Mouse (Mus musculus) ES-Bruce4 (cell line): ENCODE results near the gene Gm1113. TPM values are rescaled to one million over a fixed set of nuclear protein-coding genes. Genes with fewer than 3 reads are reported as not detected.

ENCODE experiments used
- H3K27ac ChIP-seq: 2 replicates; pipeline ENCODE4 v1.5.1; 2012; ENCODE audit warnings: low read length, inconsistent platforms; ENCODE audit not compliant: insufficient read depth
- H3K27me3 ChIP-seq: 2 replicates; pipeline ENCODE4 v1.6.1; 2012; ENCODE audit warnings: mild to moderate bottlenecking, low read length, inconsistent platforms; ENCODE audit not compliant: control insufficient read depth, poor library complexity, insufficient read depth, severe bottlenecking
- H3K36me3 ChIP-seq: 2 replicates; pipeline ENCODE4 v1.6.1; 2012; ENCODE audit warnings: inconsistent platforms, mild to moderate bottlenecking, low read length, moderate library complexity; ENCODE audit not compliant: control insufficient read depth, poor library complexity, insufficient read depth, severe bottlenecking
- H3K4me1 ChIP-seq: one replicate; pipeline ENCODE4 v1.8.1; 2011; ENCODE audit warnings: low read length; ENCODE audit not compliant: control insufficient read depth, insufficient read depth
- H3K4me3 ChIP-seq: 2 replicates; pipeline ENCODE4 v1.5.1; 2011; ENCODE audit warnings: low read depth, mild to moderate bottlenecking, low read length
- H3K9ac ChIP-seq: 2 replicates; pipeline ENCODE4 v1.6.1; 2012; ENCODE audit warnings: low read depth, mild to moderate bottlenecking, inconsistent platforms; ENCODE audit not compliant: poor library complexity, severe bottlenecking
- H3K9me3 ChIP-seq: replicated peaks from 2 replicates; pipeline ENCODE4 v1.6.1; 2012; ENCODE audit warnings: mild to moderate bottlenecking, low read length, inconsistent platforms; ENCODE audit not compliant: control insufficient read depth, poor library complexity, insufficient read depth, severe bottlenecking
- CTCF ChIP-seq: IDR thresholded peaks from one replicate; pipeline ENCODE4 v1.8.1; 2011; ENCODE audit warnings: low read depth, low read length
- EP300 ChIP-seq: IDR thresholded peaks from 2 replicates; pipeline ENCODE4 v1.6.1; 2011; ENCODE audit warnings: low read depth, low read length; ENCODE audit not compliant: insufficient read depth
- POLR2A ChIP-seq: IDR thresholded peaks from one replicate; pipeline ENCODE4 v1.8.1; 2011; ENCODE audit warnings: low read length; ENCODE audit not compliant: insufficient read depth
- polyA plus RNA-seq: library from polyadenylated mRNA; stranded (reverse); fragments of >200 nt; gene quantifications from 2 replicates; pipeline ENCODE4 v1.2.4, GENCODE M21; 2011; ENCODE audit warnings: low read depth; ENCODE audit not compliant: missing spikeins, insufficient read depth, insufficient read length

Gene Gm1113
- polyA plus RNA-seq, 1 experiment: not detected

DNA sequence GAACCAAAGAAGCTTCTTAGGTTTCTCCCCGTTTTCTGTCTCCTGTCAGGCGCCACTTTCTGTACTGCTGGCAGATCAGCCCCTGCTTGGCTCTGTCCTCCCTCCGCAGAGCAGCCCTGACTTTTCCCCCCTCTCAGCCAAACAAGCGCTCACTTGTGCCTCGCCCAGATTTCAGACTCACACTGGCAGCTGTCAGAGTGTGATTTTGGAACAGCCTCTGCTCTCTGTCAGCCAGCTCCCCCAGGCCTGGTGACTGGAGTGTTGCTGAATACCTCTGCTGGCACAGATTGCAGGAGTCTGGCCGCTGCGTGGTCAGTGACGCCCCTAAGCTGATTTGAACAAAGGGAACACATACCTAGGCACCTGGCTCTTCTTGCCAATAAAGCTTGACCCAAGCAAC is 9.8 kb downstream of the Gm1113 start:
- Histone ChIP-seq H3K9ac (no peak overlapping the region), H3K27me3 (no peaks in the 10 kb centered on the region), H3K36me3 (no peaks in the 10 kb centered on the region), H3K4me1 (no peaks in the 10 kb centered on the region), H3K27ac (no peak overlapping the region), H3K4me3 (no peak overlapping the region), H3K9me3 (no peaks in the 10 kb centered on the region)
- no peak for TF ChIP-seq EP300
- no peak for TF ChIP-seq CTCF
- TF ChIP-seq POLR2A: no peak

GRCm38 (mm10) chr9:35502361-35503000 is 15.6 kb downstream of the Gm1113 start:
- TF ChIP-seq POLR2A (no peak), EP300 (no peak), CTCF (no peak)
- H3K36me3 ChIP-seq: no peaks in the 10 kb centered on the region
- H3K4me1 ChIP-seq: no peaks in the 10 kb centered on the region
- H3K27me3 ChIP-seq: no peaks in the 10 kb centered on the region
- H3K4me3 ChIP-seq: no peak overlapping the region
- no peak overlapping the region for H3K27ac ChIP-seq
- H3K9ac ChIP-seq: no peak overlapping the region
- H3K9me3 ChIP-seq: no peaks in the 10 kb centered on the region

- Histone ChIP-seq H3K36me3 (no peaks in the 10 kb centered on the region), H3K27me3 (no peaks in the 10 kb centered on the region), H3K27ac (no peak overlapping the region), H3K4me1 (peaks cover 2% of the 10 kb centered on the region), H3K9me3 (no peaks in the 10 kb centered on the region), H3K9ac (no peak overlapping the region), H3K4me3 (no peak overlapping the region)
- TF ChIP-seq POLR2A: no peak
- no peak for TF ChIP-seq EP300
- no peak for TF ChIP-seq CTCF
These were observed 18.1 kb downstream of the Gm1113 start for GRCm38 (mm10) chr9:35499946-35500345.

DNA sequence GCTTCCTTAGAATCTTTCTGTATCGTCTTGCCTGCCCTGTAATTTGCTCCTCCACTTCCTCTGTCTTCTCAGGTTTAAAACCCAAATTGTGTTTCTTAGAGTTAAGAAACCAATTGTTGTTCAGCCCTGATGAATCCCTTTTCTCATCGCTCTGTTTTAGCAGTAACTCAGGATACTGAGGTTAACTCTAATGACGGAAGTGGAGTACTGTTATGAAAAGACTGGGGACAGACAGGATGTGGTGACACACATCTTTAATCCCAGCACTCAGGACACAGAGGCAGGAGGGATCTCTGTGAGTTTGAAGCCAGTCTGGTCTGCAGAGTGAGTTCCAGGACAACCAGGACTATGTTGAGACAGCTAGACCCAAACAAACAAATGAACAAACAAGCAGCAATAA is 22.6 kb downstream of the Gm1113 start:
- Histone ChIP-seq H3K27ac (no peak overlapping the region), H3K9ac (no peak overlapping the region), H3K4me1 (peaks cover 2% of the 10 kb centered on the region), H3K9me3 (no peaks in the 10 kb centered on the region), H3K36me3 (no peaks in the 10 kb centered on the region), H3K4me3 (no peak overlapping the region), H3K27me3 (no peaks in the 10 kb centered on the region)
- no peak for TF ChIP-seq EP300
- no peak for TF ChIP-seq CTCF
- no peak for TF ChIP-seq POLR2A

- TF ChIP-seq POLR2A (no peak), EP300 (no peak), CTCF (no peak)
- no peaks in the 10 kb centered on the region for H3K27me3 ChIP-seq
- no peak overlapping the region for H3K4me3 ChIP-seq
- H3K27ac ChIP-seq: no peak overlapping the region
- H3K36me3 ChIP-seq: no peaks in the 10 kb centered on the region
- H3K4me1 ChIP-seq: peaks cover 2% of the 10 kb centered on the region
- no peak overlapping the region for H3K9ac ChIP-seq
- no peaks in the 10 kb centered on the region for H3K9me3 ChIP-seq
These were observed 23.1 kb downstream of the Gm1113 start for GRCm38 (mm10) chr9:35494937-35495336.

DNA sequence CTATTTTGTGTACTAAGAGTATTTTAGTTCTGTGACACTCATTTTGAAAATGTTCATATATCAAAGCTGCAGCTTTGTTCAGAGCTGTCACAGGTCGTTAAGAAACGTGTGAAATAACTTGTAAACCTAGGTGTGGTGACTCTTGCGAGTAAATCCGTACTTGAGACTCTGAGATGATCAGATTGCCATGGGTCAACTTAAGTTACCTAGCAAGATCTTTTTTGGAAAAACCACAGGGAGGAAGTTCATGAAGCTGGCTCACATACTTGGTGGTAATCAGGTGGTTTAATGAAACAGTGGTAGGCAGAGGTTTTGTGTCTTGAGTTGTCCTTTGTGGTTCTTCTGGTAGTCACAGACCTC is 24.4 kb downstream of the Gm1113 start:
- no peaks in the 10 kb centered on the region for H3K36me3 ChIP-seq
- no peaks in the 10 kb centered on the region for H3K27me3 ChIP-seq
- peaks cover 2% of the 10 kb centered on the region for H3K4me1 ChIP-seq
- H3K9me3 ChIP-seq: no peaks in the 10 kb centered on the region
- TF ChIP-seq POLR2A (no peak), CTCF (no peak), EP300 (no peak)
- H3K9ac ChIP-seq: no peak overlapping the region
- H3K27ac ChIP-seq: no peak overlapping the region
- no peak overlapping the region for H3K4me3 ChIP-seq
